Mouse (Mus musculus) urinary bladder, postnatal 36 days (tissue): Measurements from ENCODE around the gene Klk5.

Source experiments
- DNase-seq, 2 experiments: peaks; one replicate each; pipeline ENCODE4 v3.0.0; 2022; ENCODE audit warnings: low spot score in 2 of 2, mixed read lengths in 1 of 2

Gene Klk5

DNA sequence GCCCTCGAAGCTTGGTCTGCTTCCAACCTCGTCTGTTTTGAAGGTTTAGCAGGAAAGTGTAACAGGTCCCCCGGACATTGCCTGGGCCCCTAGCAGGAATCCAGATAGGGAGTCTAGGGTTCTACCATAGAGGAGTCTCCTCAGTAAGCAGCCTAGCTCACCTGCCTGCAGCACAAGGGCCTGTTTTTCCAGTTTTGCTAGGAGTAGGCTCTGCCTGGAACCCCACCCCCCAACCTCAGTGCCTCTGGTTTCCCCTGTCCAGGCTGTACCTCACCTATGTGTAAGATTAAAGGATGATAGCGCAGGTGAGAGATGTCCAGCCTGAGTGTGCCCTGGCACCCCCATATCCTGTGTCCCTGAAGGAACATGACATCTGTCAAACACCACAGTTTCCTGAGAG, 34.7 kb downstream of the Klk5 start:
- DNase-seq = peak; percentile 48 to 64

- no peak for DNase-seq
These were observed 36.5 kb downstream of the Klk5 start for GRCm38 (mm10) chr7:43878281-43878680.

- DNase-seq = no peak
These were observed 39.1 kb downstream of the Klk5 start, which contains the start of gene Klk4 for GRCm38 (mm10) chr7:43880912-43881311. Gene Klk4 (plus strand): TSS chr7:43881160.

- DNase-seq = no peak
These were observed 40.6 kb downstream of the Klk5 start for GRCm38 (mm10) chr7:43882346-43882745.

GRCm38 (mm10) chr7:43882811-43883210, 41.0 kb downstream of the Klk5 start:
- no peak for DNase-seq

DNA sequence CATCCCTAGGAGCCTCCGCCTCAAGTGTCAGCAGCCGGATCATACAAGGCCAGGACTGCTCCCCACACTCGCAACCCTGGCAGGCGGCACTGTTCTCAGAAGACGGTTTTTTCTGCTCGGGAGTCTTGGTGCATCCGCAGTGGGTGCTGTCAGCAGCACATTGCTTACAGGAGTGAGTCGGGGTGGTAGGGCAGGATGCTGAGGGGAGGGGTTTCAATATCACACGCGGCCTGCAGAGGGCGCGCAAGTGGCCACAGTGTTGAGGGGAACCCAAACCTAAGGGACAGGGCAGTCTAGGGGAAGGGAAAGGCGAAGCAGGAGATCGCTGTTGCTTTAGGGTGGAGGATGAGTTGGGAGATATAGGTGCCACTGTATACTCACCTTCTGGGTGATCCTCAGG, 41.8 kb downstream of the Klk5 start:
- peak in 1 of 2 experiments; percentile 27 for DNase-seq

GRCm38 (mm10) chr7:43891365-43891764, 49.6 kb downstream of the Klk5 start:
- DNase-seq = no peak

DNA sequence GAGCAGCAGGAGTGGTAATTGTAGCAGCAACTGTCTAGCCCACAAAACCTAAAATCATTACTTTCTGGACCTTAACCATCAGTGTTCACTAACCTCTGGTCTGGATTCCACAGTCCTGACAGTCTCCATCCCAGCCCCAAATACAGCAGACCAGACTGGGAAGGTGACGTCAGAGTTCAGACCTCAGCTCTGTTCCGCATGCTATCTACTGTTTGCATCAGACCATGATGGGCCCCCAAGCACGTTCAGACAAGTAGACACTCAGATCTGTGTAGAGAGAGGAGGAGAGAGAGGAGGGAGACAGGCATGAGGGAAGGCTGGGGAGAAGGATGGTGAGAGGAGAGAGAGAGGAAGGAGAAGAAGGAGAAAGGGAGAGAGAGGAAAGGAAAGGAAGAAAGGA, 50.0 kb downstream of the Klk5 start:
- peak; percentile 32 to 33 for DNase-seq

DNA sequence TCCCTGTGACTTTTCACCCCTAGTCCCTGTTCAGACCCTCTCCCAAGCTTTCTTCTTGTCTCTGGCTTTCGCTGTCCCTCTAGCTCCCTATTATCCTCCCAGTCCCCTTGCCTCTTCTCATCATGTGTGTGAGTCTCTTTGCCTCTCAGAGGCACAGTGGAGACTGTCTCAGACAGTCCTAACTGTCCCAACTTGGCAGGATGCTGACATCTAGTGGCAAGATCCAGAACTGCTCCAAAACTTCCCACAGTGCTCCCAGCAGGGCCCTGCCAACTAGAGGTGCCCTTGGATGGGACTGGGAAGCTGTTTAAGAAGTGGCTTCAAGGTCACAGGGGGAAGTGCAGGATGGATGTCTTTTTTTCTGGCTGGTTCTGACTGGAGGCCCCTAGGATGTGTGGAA, 53.1 kb downstream of the Klk5 start:
- DNase-seq = peak; percentile 83 to 85
